In the genomic region with DNA sequence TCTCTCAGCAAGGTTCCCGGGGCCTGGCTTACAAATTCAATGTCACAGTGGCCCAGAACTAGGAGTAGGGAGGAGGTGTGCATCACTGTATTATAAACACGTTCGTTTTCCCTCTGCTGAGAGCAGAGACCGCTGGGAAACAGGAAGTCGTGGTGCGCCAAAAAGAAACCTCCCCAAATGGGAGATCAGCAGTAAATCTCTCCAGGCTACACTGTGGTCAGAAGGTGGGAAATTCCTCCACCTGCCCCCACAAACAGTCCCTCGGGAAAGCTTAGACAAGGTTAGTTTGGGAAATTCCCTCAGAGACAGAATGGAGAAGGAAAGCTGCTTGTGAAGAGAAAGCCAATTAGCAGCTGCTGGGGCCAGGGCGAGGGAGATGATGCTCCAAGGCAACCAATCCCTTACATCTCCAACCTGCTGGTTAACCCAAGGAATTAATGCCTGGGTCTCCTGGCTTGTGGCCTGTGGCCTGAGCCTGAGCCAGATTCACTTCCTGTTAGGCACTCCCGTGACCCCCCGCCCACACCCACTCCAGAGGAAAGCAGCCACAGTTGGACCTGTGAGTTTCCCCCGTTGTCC, we compare ENCODE assay signal across 8 mouse cellular contexts. TPM values are rescaled to one million over a fixed set of nuclear protein-coding genes. Genes with fewer than 3 reads are reported as not detected.
DNase-seq lines count a peak whose midpoint lies in the region; ATAC-seq lines count a peak whose summit lies in the region.

No protein-coding gene starts in this region.

- H3K9me3 ChIP-seq in forebrain, embryonic 10.5 days: peaks cover 15% of the 10 kb centered on the region; the same call in 1 of the 2 replicates
- H3K9me3 ChIP-seq in forebrain, embryonic 16.5 days (ENCODE audit: control insufficient read depth, low read length): no peaks in the 10 kb centered on the region
- H3K9me3 ChIP-seq in heart, embryonic 16.5 days (replicated peaks; ENCODE audit: control insufficient read depth, low read length): peaks cover 4% of the 10 kb centered on the region; the same call in 1 of the 2 replicates
- no peaks in the 10 kb centered on the region for H3K9me3 ChIP-seq in limb, embryonic 10.5 days (replicated peaks)

- H3K27ac ChIP-seq in forebrain, embryonic 10.5 days: peak overlapping the region; percentile 41; the same call in 1 of the 2 replicates
- no peak overlapping the region for H3K27ac ChIP-seq in forebrain, embryonic 16.5 days (ENCODE audit: low read length)
- peak overlapping the region; percentile 23; the same call in 1 of the 2 replicates for H3K27ac ChIP-seq in heart, embryonic 16.5 days (ENCODE audit: low read length)
- H3K27ac ChIP-seq in limb, embryonic 10.5 days: peak overlapping the region; percentile 51

- no peaks in the 10 kb centered on the region for H3K36me3 ChIP-seq in forebrain, embryonic 10.5 days (replicated peaks)
- no peaks in the 10 kb centered on the region for H3K36me3 ChIP-seq in forebrain, embryonic 16.5 days (ENCODE audit: control insufficient read depth, insufficient read depth)
- H3K36me3 ChIP-seq in heart, embryonic 16.5 days (ENCODE audit: control insufficient read depth, insufficient read depth): no peaks in the 10 kb centered on the region
- no peaks in the 10 kb centered on the region for H3K36me3 ChIP-seq in limb, embryonic 10.5 days

- 70% methylated on average over 11 of the region's 11 CpGs for WGBS in forebrain, embryonic 10.5 days
- 65% methylated on average over 11 of the region's 11 CpGs for WGBS in forebrain, embryonic 16.5 days
- WGBS in heart, embryonic 16.5 days: 45% methylated on average over 11 of the region's 11 CpGs
- WGBS in limb, embryonic 10.5 days: 53% methylated on average over 11 of the region's 11 CpGs

- no peak for ATAC-seq in forebrain, embryonic 16.5 days
- ATAC-seq in heart, embryonic 16.5 days (replicated peaks; ENCODE audit: extremely low read depth, insufficient read depth, low FRiP score): no peak

- peaks cover 19% of the 10 kb centered on the region for H3K27me3 ChIP-seq in forebrain, embryonic 10.5 days (ENCODE audit: poor library complexity, severe bottlenecking)
- H3K27me3 ChIP-seq in forebrain, embryonic 16.5 days (replicated peaks; ENCODE audit: control insufficient read depth, insufficient read depth, low read length): no peaks in the 10 kb centered on the region
- no peaks in the 10 kb centered on the region for H3K27me3 ChIP-seq in heart, embryonic 16.5 days (ENCODE audit: control insufficient read depth, insufficient read depth, low read length)
- no peaks in the 10 kb centered on the region for H3K27me3 ChIP-seq in limb, embryonic 10.5 days (ENCODE audit: low read depth, poor library complexity, severe bottlenecking)

- no peak overlapping the region for H3K4me3 ChIP-seq in forebrain, embryonic 10.5 days
- no peak overlapping the region for H3K4me3 ChIP-seq in forebrain, embryonic 16.5 days (replicated peaks; ENCODE audit: low read length)
- H3K4me3 ChIP-seq in heart, embryonic 16.5 days (ENCODE audit: low read length): no peak overlapping the region
- H3K4me3 ChIP-seq in limb, embryonic 10.5 days: no peak overlapping the region

- H3K4me1 ChIP-seq in forebrain, embryonic 10.5 days: peaks cover 18% of the 10 kb centered on the region
- peaks cover 16% of the 10 kb centered on the region for H3K4me1 ChIP-seq in forebrain, embryonic 16.5 days (replicated peaks; ENCODE audit: control insufficient read depth, insufficient read depth, low read length)
- peaks cover 22% of the 10 kb centered on the region for H3K4me1 ChIP-seq in heart, embryonic 16.5 days (ENCODE audit: control insufficient read depth, insufficient read depth, low read length)
- peaks cover 20% of the 10 kb centered on the region for H3K4me1 ChIP-seq in limb, embryonic 10.5 days

- no peak overlapping the region for H3K4me2 ChIP-seq in forebrain, embryonic 16.5 days (ENCODE audit: low read length)
- H3K4me2 ChIP-seq in heart, embryonic 16.5 days (ENCODE audit: low read depth, low read length): peak overlapping the region; percentile 42

- DNase-seq in forebrain, embryonic 10.5 days (ENCODE audit: extremely low spot score, low spot score): no peak
- DNase-seq in R1 (ENCODE audit: low read depth, low spot score): peak; percentile 65
- peak; percentile 35 for DNase-seq in limb, embryonic 10.5 days (ENCODE audit: low spot score)
- DNase-seq in monocyte, adult 2 months (ENCODE audit: low read depth in 1 of 2, low spot score in 2 of 2): peak; percentile 53 to 56
- DNase-seq in thymus, postnatal 0 days (ENCODE audit: low spot score): peak; percentile 37
- no peak for DNase-seq in frontal cortex, postnatal 36 days (ENCODE audit: low spot score in 2 of 2)

- no peak overlapping the region for H3K9ac ChIP-seq in forebrain, embryonic 16.5 days (replicated peaks; ENCODE audit: low read depth, low read length)
- H3K9ac ChIP-seq in heart, embryonic 16.5 days (ENCODE audit: low read length): peak overlapping the region; percentile 15; the same call in 1 of the 2 replicates

RNA-seq across cellular contexts. Expression of gene Peli1, which starts 57.2 kb away (rescaled TPM):
- polyA plus RNA-seq in forebrain, embryonic 10.5 days (2016; fragmentation: Nextera tagmentation; extraction: Ambion mirVana): 53.2 and 59.5 TPM in 2 replicates
- polyA plus RNA-seq in forebrain, embryonic 16.5 days (2015; fragmentation: Nextera tagmentation; extraction: Ambion mirVana): 114 and 128 TPM in 2 replicates
- polyA plus RNA-seq in heart, embryonic 16.5 days (2015; fragmentation: Nextera tagmentation; extraction: Ambion mirVana): 22.9 and 24.6 TPM in 2 replicates
- 59.0 and 64.3 TPM in 2 replicates for polyA plus RNA-seq in limb, embryonic 10.5 days (2016; fragmentation: Nextera tagmentation; extraction: Ambion mirVana)
- polyA plus RNA-seq in thymus, postnatal 0 days (2015; fragmentation: Nextera tagmentation; extraction: Ambion mirVana): 59.3 and 65.9 TPM in 2 replicates

Comparison
In these comparisons a context has a peak if more than half of its experiments do, and no peak if none do; other contexts are left out.
1. DNase-seq: peak in R1 (single experiment), limb, embryonic 10.5 days (single experiment), monocyte, adult 2 months (2 of 2) and thymus, postnatal 0 days (single experiment); none in forebrain, embryonic 10.5 days (single experiment) and frontal cortex, postnatal 36 days (0 of 2).